Mouse (Mus musculus): ENCODE measurements around the gene Neurl1b.

DNA sequence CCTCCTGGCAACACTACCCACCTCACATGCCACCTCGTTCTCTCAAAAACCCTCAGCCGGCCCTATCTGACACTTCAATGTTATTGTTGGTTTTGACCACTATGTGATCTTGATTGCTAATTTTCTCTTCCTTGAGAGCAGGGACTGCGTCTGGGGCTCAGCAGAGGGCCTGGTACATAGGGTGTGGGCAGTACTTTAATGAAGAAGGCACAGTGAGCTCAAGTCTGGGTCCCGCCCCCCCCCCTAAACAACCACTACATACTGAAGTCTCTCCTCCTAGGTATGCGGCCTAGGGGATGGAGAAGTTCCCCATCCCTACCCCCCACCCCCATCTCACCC lies 476 bp upstream of the Neurl1b start:
- no peak for TF ChIP-seq GATA1 (IDR thresholded peaks at IDR 0.05; ENCODE audit: borderline replicate concordance, low read length)
- no peak for TF ChIP-seq CTCF (IDR thresholded peaks at IDR 0.05; ENCODE audit: low read depth, low read length)
- TF ChIP-seq TAL1 (conservative IDR thresholded peaks at IDR 0.05; ENCODE audit: low read depth, low read length): no peak
- no peak for TF ChIP-seq GATA2 (IDR thresholded peaks at IDR 0.05; ENCODE audit: borderline replicate concordance, low read depth, low read length)
- no peak for TF ChIP-seq POLR2AphosphoS5 (IDR thresholded peaks at IDR 0.05; ENCODE audit: insufficient replicate concordance, low read depth, low read length)
